Mouse (Mus musculus) ES-Bruce4 (cell line): ENCODE results near the gene Ric8b.

Experiments used
- CTCF ChIP-seq: IDR thresholded peaks from one replicate; pipeline ENCODE4 v1.8.1; 2011; ENCODE audit warnings: low read depth, low read length
- POLR2A ChIP-seq: IDR thresholded peaks from one replicate; pipeline ENCODE4 v1.8.1; 2011; ENCODE audit warnings: low read length; ENCODE audit not compliant: insufficient read depth

GRCm38 (mm10) chr10:84949684-84950010, 32.2 kb downstream of the Ric8b start:
- TF ChIP-seq POLR2A, result no peak
- no peak for TF ChIP-seq CTCF
